Mouse (Mus musculus) testis, adult 2 months (tissue): ENCODE data around the gene Clec16a. TPM values are rescaled to one million over a fixed set of nuclear protein-coding genes. Genes with fewer than 3 reads are reported as not detected.

Source experiments
- H3K27ac ChIP-seq: fragments of 200-500 bp; 2 replicates; pipeline ENCODE4 v1.5.1; 2012; ENCODE audit warnings: low read depth, low read length; ENCODE audit not compliant: control insufficient read depth, insufficient read depth
- H3K27me3 ChIP-seq: fragments of 200-500 bp; 2 replicates; pipeline ENCODE4 v1.6.1; 2012; ENCODE audit warnings: mild to moderate bottlenecking, low read length, moderate library complexity; ENCODE audit not compliant: control insufficient read depth, insufficient read depth
- H3K36me3 ChIP-seq: fragments of 200-500 bp; 2 replicates; pipeline ENCODE4 v1.6.1; 2012; ENCODE audit warnings: mild to moderate bottlenecking, low read length; ENCODE audit not compliant: control insufficient read depth, insufficient read depth
- H3K4me1 ChIP-seq: fragments of 200-500 bp; 2 replicates; pipeline ENCODE4 v1.6.1; 2012; ENCODE audit warnings: low read length; ENCODE audit not compliant: control insufficient read depth, insufficient read depth
- H3K4me3 ChIP-seq: fragments of 200-500 bp; 2 replicates; pipeline ENCODE4 v1.5.1; 2012; ENCODE audit warnings: low read depth, mild to moderate bottlenecking, low read length, moderate library complexity, mixed read lengths; ENCODE audit not compliant: control insufficient read depth
- CTCF ChIP-seq: fragments of 200-500 bp; IDR thresholded peaks from 2 replicates; pipeline ENCODE4 v1.5.1; 2012; ENCODE audit warnings: low read depth, mild to moderate bottlenecking, inconsistent platforms, low read length, moderate library complexity; ENCODE audit not compliant: control insufficient read depth, insufficient read depth, insufficient replicate concordance
- POLR2A ChIP-seq: fragments of 200-500 bp; IDR thresholded peaks from 2 replicates; pipeline ENCODE4 v1.6.1; 2012; ENCODE audit warnings: low read depth, mild to moderate bottlenecking, inconsistent platforms, low read length, moderate library complexity; ENCODE audit not compliant: control insufficient read depth
- polyA plus RNA-seq: library from polyadenylated mRNA; depleted of rRNA; stranded (reverse); fragments of >200 nt; gene quantifications from 2 replicates; pipeline ENCODE4 v1.2.3, GENCODE M21; 2012

The Clec16a gene
- polyA plus RNA-seq, 1 experiment: 30.8 TPM

GRCm38 (mm10) chr16:10691705-10692104 lies 146.6 kb downstream of the Clec16a start:
- H3K4me3 ChIP-seq: no peak overlapping the region
- H3K4me1 ChIP-seq: no peaks in the 10 kb centered on the region
- TF ChIP-seq CTCF (no peak), POLR2A (no peak)
- H3K27ac ChIP-seq: no peak overlapping the region
- H3K27me3 ChIP-seq: no peaks in the 10 kb centered on the region
- H3K36me3 ChIP-seq: peaks cover 2% of the 10 kb centered on the region

- TF ChIP-seq CTCF (no peak), POLR2A (no peak)
- no peaks in the 10 kb centered on the region for H3K27me3 ChIP-seq
- H3K36me3 ChIP-seq: peaks cover 2% of the 10 kb centered on the region
- H3K27ac ChIP-seq: no peak overlapping the region
- H3K4me1 ChIP-seq: no peaks in the 10 kb centered on the region
- no peak overlapping the region for H3K4me3 ChIP-seq
Observed at GRCm38 (mm10) chr16:10692848-10693247, 147.7 kb downstream of the Clec16a start.

- H3K4me3 ChIP-seq: no peak overlapping the region
- H3K36me3 ChIP-seq: peaks cover 2% of the 10 kb centered on the region
- no peak overlapping the region for H3K27ac ChIP-seq
- no peaks in the 10 kb centered on the region for H3K4me1 ChIP-seq
- no peaks in the 10 kb centered on the region for H3K27me3 ChIP-seq
- TF ChIP-seq POLR2A: no peak
- no peak for TF ChIP-seq CTCF
Observed at GRCm38 (mm10) chr16:10693424-10693823, 148.3 kb downstream of the Clec16a start.

GRCm38 (mm10) chr16:10694414-10694851 lies 149.3 kb downstream of the Clec16a start:
- Histone ChIP-seq H3K4me3 (no peak overlapping the region), H3K27ac (no peak overlapping the region), H3K4me1 (no peaks in the 10 kb centered on the region), H3K27me3 (no peaks in the 10 kb centered on the region), H3K36me3 (peaks cover 2% of the 10 kb centered on the region)
- TF ChIP-seq CTCF: no peak

- Histone ChIP-seq H3K36me3 (no peaks in the 10 kb centered on the region), H3K4me1 (peaks cover 2% of the 10 kb centered on the region; the same call in 1 of the 2 replicates), H3K4me3 (no peak overlapping the region), H3K27me3 (no peaks in the 10 kb centered on the region), H3K27ac (no peak overlapping the region)
- TF ChIP-seq POLR2A (no peak), CTCF (no peak)
Observed at GRCm38 (mm10) chr16:10697861-10698659, 152.9 kb downstream of the Clec16a start.

GRCm38 (mm10) chr16:10699316-10699715 lies 154.2 kb downstream of the Clec16a start:
- Histone ChIP-seq H3K27ac (no peak overlapping the region), H3K36me3 (no peaks in the 10 kb centered on the region), H3K27me3 (no peaks in the 10 kb centered on the region), H3K4me3 (no peak overlapping the region), H3K4me1 (peaks cover 2% of the 10 kb centered on the region; the same call in 1 of the 2 replicates)
- no peak for TF ChIP-seq POLR2A
- no peak for TF ChIP-seq CTCF

GRCm38 (mm10) chr16:10700160-10700559 lies 155.0 kb downstream of the Clec16a start:
- H3K27ac ChIP-seq: no peak overlapping the region
- H3K27me3 ChIP-seq: no peaks in the 10 kb centered on the region
- no peak overlapping the region for H3K4me3 ChIP-seq
- H3K4me1 ChIP-seq: peaks cover 2% of the 10 kb centered on the region; the same call in 1 of the 2 replicates
- H3K36me3 ChIP-seq: no peaks in the 10 kb centered on the region
- TF ChIP-seq CTCF: no peak
- TF ChIP-seq POLR2A: no peak
